Mouse (Mus musculus) C2C12 (cell line): ENCODE results near the gene Atg9b. TPM values are rescaled to one million over a fixed set of nuclear protein-coding genes. Genes with fewer than 3 reads are reported as not detected.
A peak's percentile ranks its signal among the peaks of the same experiment; 100 is the strongest.

Experiments
- H3K27me3 ChIP-seq: one replicate; pipeline ENCODE4 v1.6.1; 2011; ENCODE audit not compliant: control insufficient read depth, insufficient read depth, insufficient read length
- H3K36me3 ChIP-seq: one replicate; pipeline ENCODE4 v1.6.1; 2011; ENCODE audit not compliant: control insufficient read depth, insufficient read depth
- H3K4me3 ChIP-seq: one replicate; pipeline ENCODE4 v1.5.1; 2011; ENCODE audit warnings: mild to moderate bottlenecking, control low read depth; ENCODE audit not compliant: poor library complexity, insufficient read depth, severe bottlenecking
- H3K79me2 ChIP-seq: one replicate; pipeline ENCODE4 v1.6.1; 2011; ENCODE audit not compliant: control insufficient read depth, insufficient read depth
- H3K79me3 ChIP-seq: one replicate; pipeline ENCODE4 v1.6.1; 2011; ENCODE audit warnings: low read depth, control low read depth
- H3ac ChIP-seq: one replicate; pipeline ENCODE3; 2011; ENCODE audit warnings: low read depth; ENCODE audit not compliant: control insufficient read depth, insufficient read length
- CEBPB ChIP-seq: IDR thresholded peaks from one replicate; pipeline ENCODE4 v1.6.1; 2011; ENCODE audit warnings: low read depth, mild to moderate bottlenecking, control low read depth, moderate library complexity
- CTCF ChIP-seq: IDR thresholded peaks from one replicate; pipeline ENCODE4 v1.5.1; 2011; ENCODE audit not compliant: control insufficient read depth, insufficient read depth, insufficient read length
- FOSL1 ChIP-seq: IDR thresholded peaks from one replicate; pipeline ENCODE4 v1.8.0; 2011; ENCODE audit warnings: mild to moderate bottlenecking, low read length; ENCODE audit not compliant: poor library complexity, insufficient read depth, severe bottlenecking
- MAX ChIP-seq: IDR thresholded peaks from one replicate; pipeline ENCODE4 v1.6.1; 2011; ENCODE audit warnings: mild to moderate bottlenecking, control low read depth
- MYOD1 ChIP-seq: IDR thresholded peaks from one replicate; pipeline ENCODE4 v1.6.1; 2011; ENCODE audit warnings: low read depth; ENCODE audit not compliant: control insufficient read depth, insufficient read length
- MYOG ChIP-seq: IDR thresholded peaks from one replicate; pipeline ENCODE4 v1.6.1; 2011; ENCODE audit not compliant: control insufficient read depth, insufficient read length; ENCODE audit errors: extremely low read depth
- USF1 ChIP-seq: IDR thresholded peaks from one replicate; pipeline ENCODE4 v1.6.1; 2011; ENCODE audit warnings: low read depth, mild to moderate bottlenecking, control low read depth, moderate library complexity
- polyA plus RNA-seq: library from polyadenylated mRNA; unstranded; fragments of >200 nt; fragmentation: generic; extraction: Trizol; gene quantifications from one replicate; pipeline ENCODE4 v1.2.1, GENCODE M21; 2012; ENCODE audit warnings: missing spikeins

Gene Atg9b
- polyA plus RNA-seq, 1 experiment = 0.48 TPM

DNA sequence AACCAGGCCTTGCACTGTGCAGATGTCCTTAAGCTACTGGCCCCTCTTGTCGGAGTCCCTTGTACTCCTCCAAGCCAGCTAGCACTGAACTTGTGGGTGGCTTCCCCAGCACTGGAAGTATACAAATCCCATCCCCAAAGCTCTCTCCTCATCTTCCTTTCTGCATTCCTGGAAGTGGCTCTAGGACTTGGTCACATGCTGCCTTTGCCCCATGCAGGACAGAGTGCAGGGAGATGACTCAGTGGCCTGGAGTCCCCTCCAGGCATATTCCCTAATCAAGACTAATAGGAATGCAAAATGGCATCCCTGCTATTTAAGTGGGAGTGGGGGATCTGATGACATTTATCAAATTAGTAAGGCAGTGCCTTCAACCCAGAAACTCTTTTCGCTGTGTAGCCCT, 20.1 kb upstream of the Atg9b start:
- H3K79me2 ChIP-seq = no peaks in the 10 kb centered on the region
- H3K4me3 ChIP-seq = no peak overlapping the region
- no peaks in the 10 kb centered on the region for H3K27me3 ChIP-seq
- H3K79me3 ChIP-seq = no peaks in the 10 kb centered on the region
- no peak for TF ChIP-seq MYOD1
- peak; percentile 52 for TF ChIP-seq USF1
- peaks cover under 1% of the 10 kb centered on the region for H3K36me3 ChIP-seq
- no peak overlapping the region for H3ac ChIP-seq

DNA sequence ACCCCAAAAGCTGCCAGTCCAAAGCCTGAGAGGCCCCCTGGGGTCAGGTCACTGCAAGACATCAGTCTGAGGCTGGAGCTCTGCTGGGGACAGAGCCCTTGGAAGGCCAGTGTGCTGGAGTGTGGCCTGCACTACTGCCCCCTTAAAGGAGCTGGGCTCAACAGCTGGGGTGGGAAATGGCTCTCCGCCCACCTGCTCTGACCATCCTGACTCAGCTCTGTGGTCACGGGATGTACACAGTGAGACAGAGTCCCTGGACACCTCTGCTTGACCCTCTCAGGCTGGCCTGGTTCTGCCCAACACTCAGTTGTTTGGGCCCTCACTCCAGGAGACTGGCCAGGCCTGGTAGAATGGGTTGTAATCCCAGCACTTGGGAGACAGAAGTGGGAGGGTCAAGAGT, 17.5 kb upstream of the Atg9b start:
- no peak overlapping the region for H3ac ChIP-seq
- H3K79me3 ChIP-seq = no peaks in the 10 kb centered on the region
- H3K79me2 ChIP-seq = no peaks in the 10 kb centered on the region
- no peaks in the 10 kb centered on the region for H3K27me3 ChIP-seq
- no peak overlapping the region for H3K4me3 ChIP-seq
- TF ChIP-seq MYOD1 (peak; percentile 87), USF1 (peak; percentile 67), MAX (no peak)
- H3K36me3 ChIP-seq = peaks cover 5% of the 10 kb centered on the region

DNA sequence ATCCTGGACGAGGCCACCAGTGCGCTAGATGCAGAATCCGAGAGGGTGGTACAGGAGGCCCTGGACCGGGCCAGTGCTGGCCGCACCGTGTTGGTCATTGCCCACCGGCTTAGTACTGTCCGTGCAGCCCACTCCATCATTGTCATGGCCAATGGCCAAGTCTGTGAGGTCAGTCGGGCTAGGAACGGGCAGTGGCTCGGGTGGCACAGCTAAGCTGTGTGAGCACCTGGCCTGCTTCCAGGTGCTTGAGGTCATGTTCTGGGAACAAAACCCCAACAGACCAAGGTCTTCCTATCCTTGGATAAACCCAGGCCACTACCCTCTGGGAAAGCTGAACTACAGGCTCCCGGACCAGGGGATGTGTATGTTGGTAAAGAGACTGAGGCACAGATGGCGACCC, 16.7 kb upstream of the Atg9b start:
- Histone ChIP-seq H3K79me3 (no peaks in the 10 kb centered on the region), H3ac (no peak overlapping the region), H3K27me3 (no peaks in the 10 kb centered on the region), H3K36me3 (peaks cover 5% of the 10 kb centered on the region), H3K79me2 (no peaks in the 10 kb centered on the region), H3K4me3 (no peak overlapping the region)
- TF ChIP-seq CEBPB = no peak
- TF ChIP-seq MYOD1 = no peak
- no peak for TF ChIP-seq USF1
- no peak for TF ChIP-seq CTCF
- TF ChIP-seq MAX = no peak
- no peak for TF ChIP-seq MYOG
- no peak for TF ChIP-seq FOSL1

DNA sequence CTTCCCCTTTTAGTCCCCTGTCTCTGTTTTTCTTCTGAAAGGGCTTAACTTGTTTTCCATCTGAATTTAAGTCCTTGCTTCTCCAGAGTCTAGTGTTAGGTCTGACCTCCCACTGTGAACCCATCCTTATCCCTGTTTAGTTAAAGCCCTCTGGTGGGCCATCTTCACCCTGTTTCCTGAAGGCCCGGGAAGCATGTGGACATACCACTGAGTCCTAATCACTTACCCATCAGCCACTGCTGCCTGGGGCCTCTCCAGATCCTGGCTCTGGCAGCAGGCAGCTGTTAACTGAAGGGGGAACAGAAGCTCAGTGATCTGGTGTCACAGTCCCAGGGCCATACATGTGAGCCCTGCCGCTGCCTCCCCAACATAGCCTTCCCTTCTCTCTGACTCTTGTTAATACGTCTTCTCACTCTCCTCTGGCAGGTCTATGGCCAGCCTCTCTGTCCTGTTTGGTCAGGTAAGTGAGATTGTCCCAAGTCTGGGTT, 13.5 kb upstream of the Atg9b start:
- H3K4me3 ChIP-seq = no peak overlapping the region
- no peaks in the 10 kb centered on the region for H3K79me2 ChIP-seq
- H3K36me3 ChIP-seq = peaks cover 11% of the 10 kb centered on the region
- no peaks in the 10 kb centered on the region for H3K79me3 ChIP-seq
- H3K27me3 ChIP-seq = no peaks in the 10 kb centered on the region
- TF ChIP-seq MYOD1 = peak; percentile 12
- peak; percentile 64 for TF ChIP-seq MAX
- TF ChIP-seq CTCF = no peak
- TF ChIP-seq CEBPB = no peak
- H3ac ChIP-seq = no peak overlapping the region

DNA sequence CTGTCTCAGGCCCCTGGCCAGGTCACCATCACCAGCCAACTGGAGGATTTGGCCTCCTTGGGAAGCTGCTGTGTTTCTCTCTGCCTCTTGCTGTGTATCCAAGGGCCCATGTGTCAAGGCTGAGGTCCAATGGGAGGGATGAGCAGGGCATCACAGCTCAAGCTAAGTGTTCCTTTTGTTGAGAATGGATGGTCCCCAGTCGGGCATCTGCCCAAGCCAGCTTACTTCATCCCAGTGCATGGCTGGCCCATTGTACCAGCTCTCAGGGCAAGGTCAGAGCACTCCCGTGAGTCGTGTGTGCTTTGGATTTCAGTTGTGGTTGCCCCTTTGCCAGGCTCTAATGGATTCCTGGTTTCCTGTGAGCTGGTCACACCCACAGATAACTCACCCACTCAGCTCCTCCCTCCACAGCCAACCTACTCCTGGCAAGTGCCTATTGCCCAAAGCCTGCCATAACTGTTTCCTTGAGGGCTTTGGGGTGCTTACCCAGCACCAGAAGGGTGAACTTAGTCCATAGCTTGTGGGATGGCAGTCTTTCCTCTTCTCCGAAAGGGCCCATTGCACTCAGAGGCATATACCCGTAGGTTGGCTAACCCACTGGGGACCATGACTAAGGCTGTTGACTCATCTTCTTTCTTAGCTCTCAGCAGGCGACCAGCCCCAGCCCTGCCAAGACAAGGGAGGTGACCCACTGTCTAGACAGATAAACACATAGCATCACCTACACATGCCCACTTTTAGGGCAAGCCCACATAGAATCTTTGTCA, 12.8 kb upstream of the Atg9b start:
- no peaks in the 10 kb centered on the region for H3K27me3 ChIP-seq
- peaks cover 11% of the 10 kb centered on the region for H3K36me3 ChIP-seq
- no peaks in the 10 kb centered on the region for H3K79me2 ChIP-seq
- H3K4me3 ChIP-seq = no peak overlapping the region
- TF ChIP-seq FOSL1 (peak; percentile 29), CEBPB (peak; percentile 43), MYOG (no peak), MAX (no peak), CTCF (no peak), USF1 (no peak), MYOD1 (no peak)
- H3K79me3 ChIP-seq = no peaks in the 10 kb centered on the region
- no peak overlapping the region for H3ac ChIP-seq

DNA sequence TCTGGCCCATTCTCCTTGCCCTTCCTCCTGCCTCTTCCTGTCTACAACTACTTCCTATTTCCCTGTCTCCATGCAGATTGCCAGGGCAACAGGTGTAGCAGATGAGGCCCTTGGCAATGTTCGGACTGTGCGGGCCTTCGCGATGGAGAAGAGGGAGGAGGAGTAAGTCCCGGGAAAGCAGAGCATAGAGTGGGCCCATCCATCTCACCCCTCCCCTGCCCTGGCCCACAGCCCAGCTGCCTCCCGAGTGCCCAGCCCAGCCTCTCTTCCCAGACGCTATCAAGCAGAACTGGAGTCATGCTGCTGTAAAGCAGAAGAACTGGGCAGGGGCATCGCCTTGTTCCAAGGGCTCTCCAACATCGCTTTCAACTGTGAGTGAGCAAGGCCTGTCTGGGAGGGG, 10.0 kb upstream of the Atg9b start:
- TF ChIP-seq CEBPB (no peak), MYOG (no peak), FOSL1 (no peak), MAX (no peak), USF1 (no peak), MYOD1 (no peak), CTCF (no peak)
- no peaks in the 10 kb centered on the region for H3K27me3 ChIP-seq
- H3K36me3 ChIP-seq = peaks cover 9% of the 10 kb centered on the region
- H3K4me3 ChIP-seq = no peak overlapping the region
- no peak overlapping the region for H3ac ChIP-seq
- H3K79me2 ChIP-seq = no peaks in the 10 kb centered on the region
- H3K79me3 ChIP-seq = no peaks in the 10 kb centered on the region
